Mouse (Mus musculus): ENCODE results near the gene Sptlc2.
A peak's percentile ranks its signal among the peaks of the same experiment; 100 is the strongest.

Sptlc2 gene

GRCm38 (mm10) chr12:87388122-87388774 is at the start of gene Sptlc2:
Sptlc2 (minus strand) TSS chr12:87388355.
- DNase-seq (ENCODE audit: inconsistent age in 2 of 2, low spot score in 1 of 2), result peak; percentile 100

GRCm38 (mm10) chr12:87428885-87429284 is 40.7 kb upstream of the Sptlc2 start:
- DNase-seq (ENCODE audit: inconsistent age in 2 of 2, low spot score in 1 of 2), result no peak

GRCm38 (mm10) chr12:87428295-87428694 is 40.1 kb upstream of the Sptlc2 start:
- DNase-seq (ENCODE audit: inconsistent age in 2 of 2, low spot score in 1 of 2), result no peak

- no peak for DNase-seq (ENCODE audit: inconsistent age in 2 of 2, low spot score in 1 of 2)
These were observed 38.3 kb upstream of the Sptlc2 start for GRCm38 (mm10) chr12:87426354-87427031.

GRCm38 (mm10) chr12:87424516-87424915 is 36.4 kb upstream of the Sptlc2 start:
- no peak for DNase-seq (ENCODE audit: inconsistent age in 2 of 2, low spot score in 1 of 2)

- DNase-seq (ENCODE audit: inconsistent age in 2 of 2, low spot score in 1 of 2), result no peak
These were observed 35.5 kb upstream of the Sptlc2 start for GRCm38 (mm10) chr12:87423700-87424099.

GRCm38 (mm10) chr12:87421708-87422507 is 33.8 kb upstream of the Sptlc2 start:
- no peak for DNase-seq (ENCODE audit: inconsistent age in 2 of 2, low spot score in 1 of 2)

- DNase-seq (ENCODE audit: inconsistent age in 2 of 2, low spot score in 1 of 2), result no peak
These were observed 31.9 kb upstream of the Sptlc2 start for GRCm38 (mm10) chr12:87419974-87420485.

GRCm38 (mm10) chr12:87418921-87419320 is 30.8 kb upstream of the Sptlc2 start:
- no peak for DNase-seq (ENCODE audit: inconsistent age in 2 of 2, low spot score in 1 of 2)

GRCm38 (mm10) chr12:87416690-87417089 is 28.5 kb upstream of the Sptlc2 start:
- peak; percentile 67 to 90 for DNase-seq (ENCODE audit: inconsistent age in 2 of 2, low spot score in 1 of 2)

GRCm38 (mm10) chr12:87415358-87415757 is 27.2 kb upstream of the Sptlc2 start:
- no peak for DNase-seq (ENCODE audit: inconsistent age in 2 of 2, low spot score in 1 of 2)

GRCm38 (mm10) chr12:87413179-87413790 is 25.1 kb upstream of the Sptlc2 start:
- DNase-seq (ENCODE audit: inconsistent age in 2 of 2, low spot score in 1 of 2), result peak; percentile 75 to 92

- DNase-seq (ENCODE audit: inconsistent age in 2 of 2, low spot score in 1 of 2), result peak in 1 of 2 experiments; percentile 66
These were observed 22.8 kb upstream of the Sptlc2 start for GRCm38 (mm10) chr12:87410999-87411398.

- peak in 1 of 2 experiments; percentile 36 for DNase-seq (ENCODE audit: inconsistent age in 2 of 2, low spot score in 1 of 2)
These were observed 21.0 kb upstream of the Sptlc2 start for GRCm38 (mm10) chr12:87409123-87409522.

GRCm38 (mm10) chr12:87407869-87408605 is 19.9 kb upstream of the Sptlc2 start:
- DNase-seq (ENCODE audit: inconsistent age in 2 of 2, low spot score in 1 of 2), result peak; percentile 79 to 91

- DNase-seq (ENCODE audit: inconsistent age in 2 of 2, low spot score in 1 of 2), result no peak
These were observed 17.6 kb upstream of the Sptlc2 start for GRCm38 (mm10) chr12:87405721-87406120.

- no peak for DNase-seq (ENCODE audit: inconsistent age in 2 of 2, low spot score in 1 of 2)
These were observed 17.0 kb upstream of the Sptlc2 start for GRCm38 (mm10) chr12:87405165-87405564.

- peak in 1 of 2 experiments; percentile 67 for DNase-seq (ENCODE audit: inconsistent age in 2 of 2, low spot score in 1 of 2)
These were observed 13.7 kb upstream of the Sptlc2 start for GRCm38 (mm10) chr12:87401883-87402282.

- DNase-seq (ENCODE audit: inconsistent age in 2 of 2, low spot score in 1 of 2), result peak in 1 of 2 experiments; percentile 61
These were observed 11.1 kb upstream of the Sptlc2 start for GRCm38 (mm10) chr12:87399119-87399819.

All from adrenal gland, adult (tissue).